Mouse (Mus musculus): ENCODE data around the gene Actl6b. TPM values are rescaled to one million over a fixed set of nuclear protein-coding genes. Genes with fewer than 3 reads are reported as not detected.

The Actl6b gene
- total and polyA plus RNA-seq, 3 experiments = 0.15 TPM; not detected in 2

DNA sequence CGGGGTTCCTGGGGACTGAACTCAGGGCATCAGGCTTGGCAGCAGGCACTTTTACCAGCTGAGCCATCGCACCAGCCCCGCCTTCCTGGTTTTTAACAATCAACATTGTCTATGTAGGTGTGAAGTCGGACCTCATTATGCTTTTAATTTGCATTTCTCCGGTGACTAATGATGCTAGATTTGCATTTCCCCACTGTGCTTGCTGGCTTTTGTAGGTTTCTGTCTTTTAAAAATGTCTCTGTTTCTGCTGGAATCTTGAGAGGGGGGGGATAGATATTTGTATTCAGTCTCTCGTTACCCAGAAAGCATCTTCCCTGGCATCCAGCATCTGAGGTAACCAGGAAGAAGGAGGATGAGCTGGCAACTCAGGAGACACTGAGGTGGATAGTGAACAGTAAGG lies 8.2 kb downstream of the Actl6b start:
- Histone ChIP-seq H3K27ac (ENCODE audit: control insufficient read depth, low read depth, low read length) (no peak overlapping the region), H3K79me2 (ENCODE audit: control insufficient read depth, insufficient read depth, low read length, poor library complexity) (no peaks in the 10 kb centered on the region), H3K9ac (ENCODE audit: control insufficient read depth, low read depth, low read length, poor library complexity, severe bottlenecking) (no peak overlapping the region), H3K27me3 (ENCODE audit: control insufficient read depth in 1 of 2, insufficient read depth in 2 of 2, low read length in 2 of 2) (peaks cover 11 to 36% of the 10 kb centered on the region in 2 experiments), H3K4me1 (ENCODE audit: control insufficient read depth in 1 of 2, insufficient read depth in 2 of 2, low read length in 2 of 2) (no peaks in the 10 kb centered on the region), H3K4me3 (ENCODE audit: control insufficient read depth in 1 of 2, insufficient read depth in 1 of 2, low read depth in 2 of 2, low read length in 2 of 2) (no peak overlapping the region), H3K9me3 (replicated peaks; ENCODE audit: insufficient read depth, low read length) (no peaks in the 10 kb centered on the region), H3K36me3 (ENCODE audit: control insufficient read depth in 1 of 2, insufficient read depth in 2 of 2, low read length in 2 of 2) (no peaks in the 10 kb centered on the region)
- no peak for TF ChIP-seq KAT2A (conservative IDR thresholded peaks at IDR 0.05; ENCODE audit: low read depth, low read length)
- TF ChIP-seq MYB (IDR thresholded peaks at IDR 0.05; ENCODE audit: low read depth, low read length) = no peak
- no peak for TF ChIP-seq TBP (IDR thresholded peaks at IDR 0.05; ENCODE audit: low read depth, low read length)
- TF ChIP-seq NRF1 (IDR thresholded peaks at IDR 0.05; ENCODE audit: insufficient read depth, low read depth, low read length, poor library complexity, severe bottlenecking) = no peak
- no peak for TF ChIP-seq RCOR1 (IDR thresholded peaks at IDR 0.05; ENCODE audit: low read depth, low read length)
- TF ChIP-seq USF2 (IDR thresholded peaks at IDR 0.05; ENCODE audit: borderline replicate concordance in 1 of 2, insufficient read depth in 1 of 2, low read depth in 1 of 2, low read length in 2 of 2) = no peak
- TF ChIP-seq MXI1 (IDR thresholded peaks at IDR 0.05; ENCODE audit: low read depth, low read length) = no peak
- TF ChIP-seq MAFK (IDR thresholded peaks at IDR 0.05; ENCODE audit: borderline replicate concordance, low read depth, low read length) = no peak
- TF ChIP-seq ZKSCAN1 (IDR thresholded peaks at IDR 0.05; ENCODE audit: low read depth, low read length) = no peak
- TF ChIP-seq EP300 (IDR thresholded peaks at IDR 0.05; ENCODE audit: low read depth in 1 of 2, low read length in 2 of 2) = no peak
- DNase-seq (ENCODE audit: low read depth, low spot score) = no peak

GRCm38 (mm10) chr5:137562965-137563364 lies 9.6 kb downstream of the Actl6b start:
- H3K27ac ChIP-seq (ENCODE audit: control insufficient read depth, low read depth, low read length) = no peak overlapping the region
- no peak overlapping the region for H3K4me3 ChIP-seq (ENCODE audit: control insufficient read depth in 1 of 2, insufficient read depth in 1 of 2, low read depth in 2 of 2, low read length in 2 of 2)
- DNase-seq (ENCODE audit: low read depth, low spot score) = no peak
- no peaks in the 10 kb centered on the region for H3K79me2 ChIP-seq (ENCODE audit: control insufficient read depth, insufficient read depth, low read length, poor library complexity)
- H3K27me3 ChIP-seq (ENCODE audit: control insufficient read depth in 1 of 2, insufficient read depth in 2 of 2, low read length in 2 of 2) = peaks cover 11 to 29% of the 10 kb centered on the region in 2 experiments
- H3K36me3 ChIP-seq (ENCODE audit: control insufficient read depth in 1 of 2, insufficient read depth in 2 of 2, low read length in 2 of 2) = no peaks in the 10 kb centered on the region
- no peak overlapping the region for H3K9ac ChIP-seq (ENCODE audit: control insufficient read depth, low read depth, low read length, poor library complexity, severe bottlenecking)
- H3K4me1 ChIP-seq (ENCODE audit: control insufficient read depth in 1 of 2, insufficient read depth in 2 of 2, low read length in 2 of 2) = no peaks in the 10 kb centered on the region
- no peak for TF ChIP-seq POLR2A (IDR thresholded peaks at IDR 0.05; ENCODE audit: control insufficient read depth in 1 of 2, insufficient read depth in 1 of 2, low read depth in 1 of 2, low read length in 2 of 2, poor library complexity in 1 of 2)
- no peak for TF ChIP-seq MYC (IDR thresholded peaks at IDR 0.05; ENCODE audit: low read depth, low read length)
- no peak for TF ChIP-seq MAFK (IDR thresholded peaks at IDR 0.05; ENCODE audit: borderline replicate concordance, low read depth, low read length)
- no peak for TF ChIP-seq JUND (IDR thresholded peaks at IDR 0.05; ENCODE audit: low read depth, low read length)
- H3K9me3 ChIP-seq (replicated peaks; ENCODE audit: insufficient read depth, low read length) = no peaks in the 10 kb centered on the region

- TF ChIP-seq ZMIZ1 (IDR thresholded peaks at IDR 0.05; ENCODE audit: low read depth, low read length) = no peak
- TF ChIP-seq RAD21 (IDR thresholded peaks at IDR 0.05; ENCODE audit: low read depth, low read length) = no peak
- TF ChIP-seq ZKSCAN1 (IDR thresholded peaks at IDR 0.05; ENCODE audit: low read depth, low read length) = no peak
- TF ChIP-seq NELFE (IDR thresholded peaks at IDR 0.05; ENCODE audit: low read depth, low read length) = no peak
- TF ChIP-seq MYC (IDR thresholded peaks at IDR 0.05; ENCODE audit: low read depth, low read length) = no peak
- TF ChIP-seq MYB (IDR thresholded peaks at IDR 0.05; ENCODE audit: low read depth, low read length) = no peak
- TF ChIP-seq CTCF (IDR thresholded peaks at IDR 0.05 in 2 of 3, conservative IDR thresholded peaks at IDR 0.05 in 1 of 3; ENCODE audit: control insufficient read depth in 1 of 3, insufficient read depth in 1 of 3, low read depth in 2 of 3, low read length in 3 of 3, poor library complexity in 1 of 3, severe bottlenecking in 1 of 3) = no peak
- Histone ChIP-seq H3K9ac (ENCODE audit: control insufficient read depth, low read depth, low read length, poor library complexity, severe bottlenecking) (no peak overlapping the region), H3K27me3 (ENCODE audit: control insufficient read depth in 1 of 2, insufficient read depth in 2 of 2, low read length in 2 of 2) (peaks cover 4 to 12% of the 10 kb centered on the region in 2 experiments), H3K4me1 (ENCODE audit: control insufficient read depth in 1 of 2, insufficient read depth in 2 of 2, low read length in 2 of 2) (peaks cover 0 to 13% of the 10 kb centered on the region in 2 experiments; a peak in 2 of 4 replicates), H3K9me3 (replicated peaks; ENCODE audit: insufficient read depth, low read length) (no peaks in the 10 kb centered on the region), H3K36me3 (ENCODE audit: control insufficient read depth in 1 of 2, insufficient read depth in 2 of 2, low read length in 2 of 2) (peaks cover 0 to 8% of the 10 kb centered on the region in 2 experiments; a peak in 2 of 4 replicates), H3K27ac (ENCODE audit: control insufficient read depth, low read depth, low read length) (no peak overlapping the region), H3K4me3 (ENCODE audit: control insufficient read depth in 1 of 2, insufficient read depth in 1 of 2, low read depth in 2 of 2, low read length in 2 of 2) (no peak overlapping the region), H3K79me2 (ENCODE audit: control insufficient read depth, insufficient read depth, low read length, poor library complexity) (no peaks in the 10 kb centered on the region)
- DNase-seq (ENCODE audit: low read depth, low spot score) = no peak
Measured at GRCm38 (mm10) chr5:137565744-137566143, 12.4 kb downstream of the Actl6b start.

Data from MEL (cell line).